Mouse (Mus musculus) forebrain, embryonic 10.5 days (tissue): ENCODE measurements at regions not wholly inside any gene's neighbourhood (a gene's known extent, or its start where the extent isn't known, plus 50 kb on each side); places are given as distances from the start of the nearest gene placed in this dataset.

Experiments used
- DNase-seq: peaks from one replicate; pipeline ENCODE4 v3.0.0-alpha.2; 2017; ENCODE audit warnings: low spot score; ENCODE audit errors: extremely low spot score
- H3K27ac ChIP-seq: fragments of 300-500 bp; sonication (generic); 2 replicates; pipeline ENCODE4 v1.5.1; 2016; ENCODE audit warnings: mild to moderate bottlenecking
- H3K27me3 ChIP-seq: fragments of 300-500 bp; sonication (generic); 2 replicates; pipeline ENCODE4 v1.6.1; 2016; ENCODE audit warnings: mild to moderate bottlenecking; ENCODE audit not compliant: poor library complexity, severe bottlenecking
- H3K36me3 ChIP-seq: fragments of 300-500 bp; sonication (generic); replicated peaks from 2 replicates; pipeline ENCODE4 v1.6.1; 2016; ENCODE audit warnings: mild to moderate bottlenecking, moderate library complexity
- H3K4me1 ChIP-seq: fragments of 300-500 bp; sonication (generic); 2 replicates; pipeline ENCODE4 v1.6.1; 2016
- H3K4me3 ChIP-seq: fragments of 300-500 bp; sonication (generic); 2 replicates; pipeline ENCODE4 v1.5.1; 2016; ENCODE audit warnings: mild to moderate bottlenecking, moderate library complexity
- H3K9me3 ChIP-seq: fragments of 300-500 bp; sonication (generic); 2 replicates; pipeline ENCODE4 v1.6.1; 2016; ENCODE audit warnings: mild to moderate bottlenecking, moderate library complexity
- WGBS: fragments of 180-500 bp; shearing (Covaris S2); methylation state at CpG from one replicate; pipeline ENCODE4 v1.1.7; 2016; 5-methylcytosine and 5-hydroxymethylcytosine counted together

DNA sequence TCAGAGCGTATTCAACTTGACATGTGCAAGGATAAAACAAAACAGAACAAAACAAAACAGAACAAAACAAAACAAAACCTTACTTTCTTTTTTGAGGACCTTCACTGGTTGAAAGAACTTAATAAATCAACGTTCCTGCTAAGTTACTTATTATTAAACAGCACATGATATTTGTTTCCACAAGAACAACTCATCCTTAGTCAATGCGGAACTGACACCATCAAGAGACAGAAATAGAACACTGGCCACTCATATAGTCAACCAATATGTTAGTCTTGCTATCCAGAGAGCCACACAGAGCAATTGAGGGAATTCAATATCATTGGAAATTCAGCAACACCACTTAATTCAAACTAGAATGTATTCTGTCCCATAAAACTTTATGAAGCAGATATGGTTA lies 132.4 kb downstream of the Ifng start:
- WGBS: 78% methylated on average over 3 of the region's 3 CpGs
- H3K27me3 ChIP-seq: no peaks in the 10 kb centered on the region

DNA sequence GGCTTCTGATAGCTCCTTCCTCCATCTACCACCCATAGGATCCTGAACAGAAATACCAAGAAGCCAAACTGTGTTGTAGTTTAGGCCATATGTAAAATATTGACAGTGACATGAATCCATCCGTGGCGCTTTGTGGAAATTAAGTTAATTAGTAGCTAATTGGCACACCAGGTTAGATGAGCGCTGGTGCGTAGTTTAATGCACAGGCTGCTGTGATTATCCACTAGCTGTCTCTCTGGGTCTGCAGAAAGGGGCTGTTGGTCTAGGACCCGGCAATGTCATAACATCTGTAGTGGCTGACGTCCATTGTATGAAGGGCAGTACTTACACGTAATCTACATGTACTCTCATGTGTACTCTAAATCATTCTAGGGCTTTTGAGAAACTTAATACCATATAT lies 134.7 kb downstream of the Ifng start:
- Histone ChIP-seq H3K27me3 (no peaks in the 10 kb centered on the region), H3K4me3 (no peak overlapping the region), H3K9me3 (peaks cover 5% of the 10 kb centered on the region; the same call in 1 of the 2 replicates), H3K4me1 (no peaks in the 10 kb centered on the region), H3K27ac (no peak overlapping the region), H3K36me3 (no peaks in the 10 kb centered on the region)
- 87% methylated on average over 7 of the region's 7 CpGs for WGBS
- DNase-seq: no peak

More for the DNA sequence above, 132.4 kb downstream of the Ifng start:
- H3K9me3 ChIP-seq: no peaks in the 10 kb centered on the region
- no peaks in the 10 kb centered on the region for H3K36me3 ChIP-seq
- H3K4me1 ChIP-seq: no peaks in the 10 kb centered on the region
- DNase-seq: no peak
- H3K27ac ChIP-seq: no peak overlapping the region
- H3K4me3 ChIP-seq: no peak overlapping the region

DNA sequence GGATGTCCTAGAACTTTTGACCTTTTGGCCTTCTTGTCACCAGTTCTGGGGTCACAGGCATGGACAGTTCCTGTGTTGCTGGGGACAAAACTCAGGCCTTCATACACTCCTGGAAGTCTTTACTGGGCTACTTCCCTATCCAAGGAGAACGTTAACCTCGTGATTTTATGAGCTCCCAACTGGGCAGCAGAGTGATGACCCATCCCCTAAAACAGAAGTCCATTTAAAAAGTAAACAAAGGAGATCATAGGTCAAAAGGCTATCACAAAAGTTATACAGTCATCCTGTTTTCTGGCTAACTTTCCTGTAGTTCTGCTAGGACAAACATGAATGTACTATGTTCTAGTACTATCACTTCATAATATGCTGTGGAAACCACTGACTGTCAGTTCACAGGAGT lies 140.5 kb downstream of the Ifng start:
- no peak overlapping the region for H3K27ac ChIP-seq
- H3K27me3 ChIP-seq: no peaks in the 10 kb centered on the region
- no peaks in the 10 kb centered on the region for H3K4me1 ChIP-seq
- H3K36me3 ChIP-seq: no peaks in the 10 kb centered on the region
- peaks cover 5% of the 10 kb centered on the region; the same call in 1 of the 2 replicates for H3K9me3 ChIP-seq
- WGBS: 84% methylated on average over 2 of the region's 2 CpGs
- no peak for DNase-seq
- no peak overlapping the region for H3K4me3 ChIP-seq

DNA sequence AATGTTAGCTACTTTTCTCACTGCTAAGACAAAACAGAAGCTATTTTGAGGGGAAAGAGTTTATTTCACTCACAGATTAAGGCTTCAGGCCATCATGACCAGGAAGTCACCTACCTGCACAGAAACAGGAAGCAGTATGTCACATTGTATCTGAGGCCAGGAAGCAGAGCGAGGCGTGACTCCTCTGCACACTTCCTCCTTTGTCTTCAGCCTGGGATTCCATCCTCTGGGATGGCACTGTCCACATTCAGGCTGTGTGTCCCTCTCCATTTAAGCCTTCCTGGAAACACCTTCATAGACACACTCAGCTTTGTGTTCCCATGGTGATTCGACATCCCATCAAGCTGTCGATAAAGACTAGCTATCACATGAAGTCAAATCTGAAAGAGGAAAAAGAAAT lies 145.0 kb downstream of the Ifng start:
- Histone ChIP-seq H3K27ac (no peak overlapping the region), H3K27me3 (no peaks in the 10 kb centered on the region), H3K4me3 (no peak overlapping the region), H3K4me1 (no peaks in the 10 kb centered on the region), H3K36me3 (no peaks in the 10 kb centered on the region), H3K9me3 (no peaks in the 10 kb centered on the region)
- no peak for DNase-seq
- 91% methylated on average over 4 of the region's 4 CpGs for WGBS

DNA sequence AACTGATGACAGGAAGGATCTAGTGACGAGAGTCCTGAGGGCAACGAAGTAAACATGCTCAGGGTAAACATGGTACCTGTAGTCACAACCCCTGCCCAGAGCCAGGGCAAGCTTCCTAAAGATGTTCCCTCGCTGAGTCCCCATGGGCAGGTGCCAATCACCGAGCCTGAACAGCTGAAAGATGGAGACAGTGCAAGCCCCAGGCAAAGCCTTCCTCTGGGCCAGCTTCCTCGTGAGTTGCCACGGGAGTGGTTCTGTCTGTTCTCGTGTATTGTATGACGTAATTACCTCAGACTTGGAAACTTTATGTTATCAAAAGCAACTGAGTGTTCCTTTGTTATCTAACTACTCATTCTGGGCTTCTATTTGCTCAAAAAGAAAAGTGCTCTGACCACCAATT lies 147.4 kb downstream of the Ifng start:
- H3K27me3 ChIP-seq: no peaks in the 10 kb centered on the region
- no peak overlapping the region for H3K4me3 ChIP-seq
- no peak for DNase-seq
- WGBS: 84% methylated on average over 8 of the region's 8 CpGs
- no peaks in the 10 kb centered on the region for H3K4me1 ChIP-seq
- no peaks in the 10 kb centered on the region for H3K9me3 ChIP-seq
- H3K36me3 ChIP-seq: no peaks in the 10 kb centered on the region
- H3K27ac ChIP-seq: no peak overlapping the region

DNA sequence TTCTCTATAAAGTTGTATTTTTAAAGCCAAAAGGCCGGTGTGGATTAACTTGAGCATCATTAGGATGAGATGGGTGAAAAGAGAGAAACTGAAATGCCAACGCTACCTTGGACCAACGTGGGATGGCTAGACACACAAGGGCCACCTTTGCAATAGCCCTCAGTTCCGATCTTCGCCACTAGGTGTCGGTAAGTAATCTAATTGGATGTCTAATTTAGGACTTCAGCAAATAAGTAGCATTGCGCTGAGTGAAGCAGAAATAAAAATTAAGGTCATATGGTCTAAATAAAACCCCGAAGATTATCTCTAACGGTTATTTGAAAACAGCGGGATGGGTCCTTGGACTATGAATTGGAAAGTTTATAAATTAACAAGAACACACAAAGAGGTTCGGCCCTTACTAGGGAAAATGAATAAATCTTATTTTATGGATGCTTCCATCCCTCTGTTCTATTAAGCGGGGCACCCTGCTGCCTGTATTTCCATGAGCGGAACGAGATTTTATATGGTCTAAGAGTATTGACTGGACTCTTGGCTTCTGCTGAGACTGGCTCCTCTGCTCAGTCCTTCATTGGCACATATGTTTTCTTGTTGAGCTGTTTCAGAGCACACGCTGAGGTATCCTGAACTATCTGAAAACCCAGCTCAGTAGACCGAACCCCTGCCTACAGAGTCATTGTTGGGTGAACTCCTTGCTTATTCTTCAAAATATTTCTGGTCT lies 152.0 kb downstream of the Ifng start:
- H3K36me3 ChIP-seq: no peaks in the 10 kb centered on the region
- 48% methylated on average over 16 of the region's 16 CpGs for WGBS
- no peaks in the 10 kb centered on the region for H3K9me3 ChIP-seq
- no peaks in the 10 kb centered on the region for H3K27me3 ChIP-seq
- peaks cover 7% of the 10 kb centered on the region; the same call in 1 of the 2 replicates for H3K4me1 ChIP-seq
- peak; percentile 50 for DNase-seq
- H3K4me3 ChIP-seq: no peak overlapping the region
- H3K27ac ChIP-seq: no peak overlapping the region

DNA sequence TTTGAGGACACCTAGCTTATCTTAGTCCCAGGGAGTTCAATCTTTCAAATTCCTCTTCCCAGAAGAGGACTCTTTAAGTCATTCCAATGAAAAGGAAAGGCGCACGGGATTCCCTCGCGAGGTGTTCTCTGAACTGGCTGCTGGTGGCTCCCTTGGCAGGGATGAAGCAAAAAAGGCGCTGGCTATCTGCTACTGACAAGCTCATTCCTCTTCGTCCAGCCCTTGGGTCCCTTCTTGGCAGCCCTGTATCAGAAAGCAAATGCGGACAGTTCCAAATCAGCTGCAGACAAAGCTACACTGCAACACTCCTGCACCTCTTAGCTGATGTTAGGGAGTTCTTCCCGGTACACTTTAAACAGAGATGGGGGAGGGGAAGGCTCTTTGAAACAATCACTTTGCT lies 155.4 kb downstream of the Ifng start:
- 61% methylated on average over 8 of the region's 8 CpGs for WGBS
- Histone ChIP-seq H3K9me3 (no peaks in the 10 kb centered on the region), H3K27me3 (no peaks in the 10 kb centered on the region), H3K4me1 (peaks cover 7% of the 10 kb centered on the region; the same call in 1 of the 2 replicates), H3K27ac (no peak overlapping the region), H3K4me3 (no peak overlapping the region), H3K36me3 (no peaks in the 10 kb centered on the region)
- no peak for DNase-seq

DNA sequence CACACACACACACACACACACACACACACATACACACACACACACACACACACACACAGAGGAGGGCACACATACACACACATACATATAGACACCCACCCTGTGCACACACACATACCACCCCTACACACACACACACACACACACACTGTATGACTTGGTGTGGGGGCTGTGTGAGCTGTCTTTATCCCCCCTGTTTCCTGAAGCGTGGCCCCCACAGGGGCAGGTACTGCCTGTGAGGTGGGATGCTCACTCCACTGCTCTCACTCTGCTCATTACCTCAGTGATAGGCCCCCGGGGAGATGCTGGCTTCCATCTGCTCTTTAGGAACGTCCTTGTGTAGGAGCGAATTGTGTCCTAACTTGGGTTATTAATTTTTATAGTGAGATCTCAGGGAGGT lies 157.7 kb downstream of the Ifng start:
- WGBS: 90% methylated on average over 4 of the region's 4 CpGs

DNA sequence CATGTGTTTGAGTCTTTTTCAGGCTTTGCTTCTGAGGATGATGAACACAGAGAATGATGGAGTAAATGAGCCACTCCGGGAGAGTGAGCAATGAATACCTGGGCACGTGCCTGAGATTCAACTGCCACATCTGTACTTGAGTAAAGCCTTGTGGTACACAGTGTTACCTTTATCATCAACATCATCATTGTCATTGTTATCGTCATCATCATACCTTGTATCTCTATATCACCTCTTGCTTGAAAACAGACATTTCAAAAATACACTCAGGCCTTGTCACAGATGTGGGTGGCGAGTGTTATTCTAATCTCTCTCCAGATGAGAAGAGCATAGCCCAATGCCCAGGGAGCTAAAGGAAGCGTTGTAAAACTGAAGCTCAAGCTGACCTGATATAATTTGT lies 158.4 kb downstream of the Ifng start:
- Histone ChIP-seq H3K36me3 (no peaks in the 10 kb centered on the region), H3K27ac (no peak overlapping the region), H3K4me1 (peaks cover 7% of the 10 kb centered on the region; the same call in 1 of the 2 replicates), H3K27me3 (no peaks in the 10 kb centered on the region), H3K9me3 (no peaks in the 10 kb centered on the region), H3K4me3 (no peak overlapping the region)
- no peak for DNase-seq
- 95% methylated on average over 5 of the region's 5 CpGs for WGBS

More for the DNA sequence above, 157.7 kb downstream of the Ifng start:
- Histone ChIP-seq H3K36me3 (no peaks in the 10 kb centered on the region), H3K27ac (no peak overlapping the region), H3K9me3 (no peaks in the 10 kb centered on the region), H3K27me3 (no peaks in the 10 kb centered on the region), H3K4me3 (no peak overlapping the region), H3K4me1 (peaks cover 7% of the 10 kb centered on the region; the same call in 1 of the 2 replicates)
- DNase-seq: no peak

DNA sequence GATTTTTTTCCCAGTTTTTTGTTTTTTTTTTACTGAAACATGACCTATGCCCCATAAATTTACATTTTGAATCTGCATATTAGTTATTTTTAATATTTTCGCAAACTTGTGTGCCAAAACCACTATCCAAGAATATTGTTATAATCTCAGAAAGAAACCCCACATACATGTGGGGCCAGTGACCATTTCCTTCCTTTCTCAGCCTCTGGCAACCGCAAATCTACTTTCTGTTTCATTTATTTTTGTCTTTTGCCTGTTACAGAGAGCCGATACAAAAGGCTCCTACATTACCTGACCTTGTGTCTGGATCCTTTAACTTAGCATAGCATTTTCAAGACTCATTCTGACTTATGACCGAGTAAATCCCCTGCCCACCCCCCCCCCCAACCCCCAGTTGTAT lies 158.8 kb downstream of the Ifng start:
- Histone ChIP-seq H3K4me3 (no peak overlapping the region), H3K27ac (no peak overlapping the region), H3K36me3 (no peaks in the 10 kb centered on the region), H3K27me3 (no peaks in the 10 kb centered on the region), H3K9me3 (no peaks in the 10 kb centered on the region), H3K4me1 (peaks cover 7% of the 10 kb centered on the region; the same call in 1 of the 2 replicates)
- 93% methylated on average over 4 of the region's 4 CpGs for WGBS
- no peak for DNase-seq

DNA sequence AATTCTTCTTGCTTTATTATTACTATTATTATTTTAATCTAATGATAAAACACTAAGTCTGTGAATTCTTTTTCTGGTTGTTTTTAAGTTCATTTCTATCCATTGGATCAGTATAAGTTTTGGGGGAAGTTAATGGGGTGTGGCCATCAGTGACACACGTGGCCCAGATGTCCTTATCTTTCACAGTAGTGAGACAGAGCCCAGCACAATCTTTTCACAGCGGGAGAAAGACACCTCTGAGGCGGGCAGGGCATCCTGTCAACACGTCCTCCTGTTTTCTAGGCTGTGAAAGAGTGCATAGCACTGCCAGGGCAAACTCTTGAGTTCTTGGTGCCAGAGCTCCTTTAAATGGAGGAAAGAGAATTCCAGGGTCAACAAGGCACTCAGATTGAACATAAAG lies 162.1 kb downstream of the Ifng start:
- WGBS: 83% methylated on average over 4 of the region's 4 CpGs
- Histone ChIP-seq H3K4me1 (no peaks in the 10 kb centered on the region), H3K4me3 (no peak overlapping the region), H3K36me3 (no peaks in the 10 kb centered on the region), H3K27ac (no peak overlapping the region), H3K9me3 (no peaks in the 10 kb centered on the region), H3K27me3 (no peaks in the 10 kb centered on the region)
- DNase-seq: no peak

DNA sequence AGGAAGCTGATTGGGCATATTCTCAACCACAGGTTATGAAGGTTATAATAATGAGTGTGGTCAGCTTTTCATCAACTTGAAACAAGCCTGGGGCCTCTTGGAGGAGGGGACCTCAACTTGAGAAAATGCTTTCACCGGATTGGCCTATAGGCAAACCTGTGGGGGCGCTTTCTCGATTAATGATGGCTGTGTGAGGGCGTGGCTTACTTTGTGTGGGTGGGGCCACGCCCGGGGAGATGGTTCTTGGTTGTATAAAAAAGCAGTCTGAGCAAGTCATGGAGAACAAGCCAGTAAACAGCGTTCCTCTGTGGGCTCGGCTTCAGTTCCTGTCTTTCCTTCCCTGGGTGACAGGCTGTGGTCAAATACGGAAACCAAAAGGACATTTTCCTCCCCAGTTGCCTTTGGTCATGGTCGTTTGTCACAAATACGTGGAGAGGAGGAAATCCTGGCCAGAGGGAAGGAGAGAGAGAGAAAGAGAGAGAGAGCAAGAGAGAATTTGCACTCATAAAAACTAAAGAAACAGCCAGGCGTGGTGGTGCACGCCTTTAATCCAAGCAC lies 163.1 kb downstream of the Ifng start:
- no peaks in the 10 kb centered on the region for H3K36me3 ChIP-seq
- DNase-seq: no peak
- no peaks in the 10 kb centered on the region for H3K4me1 ChIP-seq
- H3K9me3 ChIP-seq: no peaks in the 10 kb centered on the region
- 89% methylated on average over 13 of the region's 13 CpGs for WGBS
- no peak overlapping the region for H3K4me3 ChIP-seq
- no peak overlapping the region for H3K27ac ChIP-seq
- no peaks in the 10 kb centered on the region for H3K27me3 ChIP-seq

DNA sequence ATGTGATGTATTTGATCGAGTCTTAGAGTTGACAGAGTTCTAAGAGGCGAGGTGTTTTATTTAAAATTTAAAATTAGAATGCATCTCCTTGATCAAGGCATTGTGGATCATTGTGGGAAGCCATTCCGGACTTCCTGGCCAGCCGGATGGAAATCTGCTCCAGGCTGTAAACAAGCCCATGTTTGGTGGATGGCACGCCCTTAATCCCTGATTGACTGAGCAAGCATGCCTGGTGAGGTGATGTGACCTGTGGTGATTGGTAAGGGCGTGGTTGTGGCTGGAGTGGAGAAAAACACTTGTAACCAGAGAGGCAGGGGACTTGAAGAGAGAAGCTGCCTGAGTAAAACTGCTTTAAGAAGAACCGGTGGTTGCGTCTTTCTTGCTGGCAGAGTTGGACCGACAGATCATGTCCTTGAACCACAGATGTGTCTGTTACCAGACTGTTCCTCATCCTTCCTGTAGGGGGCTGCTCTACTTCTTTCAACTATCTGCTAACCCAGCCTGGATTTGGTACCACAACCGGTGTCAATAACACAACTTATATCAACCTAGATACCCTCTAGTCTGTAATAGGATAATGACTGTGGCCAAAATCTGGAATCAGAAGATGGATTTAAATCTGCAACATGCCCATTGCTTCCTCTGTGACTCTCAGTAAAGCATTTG lies 164.4 kb downstream of the Ifng start:
- 87% methylated on average over 10 of the region's 10 CpGs for WGBS

More for the DNA sequence above, 164.4 kb downstream of the Ifng start:
- Histone ChIP-seq H3K9me3 (no peaks in the 10 kb centered on the region), H3K27me3 (no peaks in the 10 kb centered on the region), H3K4me3 (no peak overlapping the region), H3K27ac (no peak overlapping the region), H3K4me1 (no peaks in the 10 kb centered on the region), H3K36me3 (no peaks in the 10 kb centered on the region)
- DNase-seq: no peak
